Mouse (Mus musculus) forebrain, embryonic 13.5 days (tissue): ENCODE measurements around the gene Hnrnph1. TPM values are rescaled to one million over a fixed set of nuclear protein-coding genes. Genes with fewer than 3 reads are reported as not detected.

Experiments used
- ATAC-seq: fragments of 200-750 bp; cut with Nextera tagmentation; 2 replicates; pipeline ENCODE4 v1.8.0; 2017
- H3K27ac ChIP-seq: fragments of 300-500 bp; sonication (generic); 2 replicates; pipeline ENCODE4 v1.5.1; 2015; ENCODE audit warnings: inconsistent platforms, mild to moderate bottlenecking, moderate library complexity
- H3K27me3 ChIP-seq: fragments of 300-500 bp; sonication (generic); 2 replicates; pipeline ENCODE4 v1.6.1; 2015; ENCODE audit warnings: mild to moderate bottlenecking, inconsistent platforms
- H3K36me3 ChIP-seq: fragments of 300-500 bp; sonication (generic); 2 replicates; pipeline ENCODE4 v1.6.1; 2015; ENCODE audit warnings: mild to moderate bottlenecking, inconsistent platforms; ENCODE audit not compliant: poor library complexity, severe bottlenecking
- H3K4me1 ChIP-seq: fragments of 300-500 bp; sonication (generic); 2 replicates; pipeline ENCODE4 v1.6.1; 2015; ENCODE audit warnings: inconsistent platforms
- H3K4me2 ChIP-seq: fragments of 300-500 bp; sonication (generic); 2 replicates; pipeline ENCODE4 v1.6.1; 2015; ENCODE audit warnings: inconsistent platforms, mild to moderate bottlenecking, moderate library complexity
- H3K4me3 ChIP-seq: fragments of 300-500 bp; sonication (generic); 2 replicates; pipeline ENCODE4 v1.5.1; 2015; ENCODE audit warnings: mild to moderate bottlenecking, inconsistent platforms
- H3K9ac ChIP-seq: fragments of 300-500 bp; sonication (generic); 2 replicates; pipeline ENCODE4 v1.6.1; 2015; ENCODE audit warnings: mild to moderate bottlenecking, inconsistent platforms
- H3K9me3 ChIP-seq: fragments of 300-500 bp; sonication (generic); replicated peaks from 2 replicates; pipeline ENCODE4 v1.6.1; 2016; ENCODE audit warnings: inconsistent platforms
- WGBS: fragments of 180-500 bp; shearing (Covaris S2); methylation state at CpG from one replicate; pipeline ENCODE4 v1.1.7; 2015; 5-methylcytosine and 5-hydroxymethylcytosine counted together
- polyA plus RNA-seq: library from polyadenylated mRNA; unstranded; fragments of >200 nt; fragmentation: Nextera tagmentation; extraction: Ambion mirVana; gene quantifications from 2 replicates; pipeline ENCODE4 v1.2.1, GENCODE M21; 2015

The Hnrnph1 gene
- polyA plus RNA-seq, 1 experiment from 2014 or later = 721 TPM

DNA sequence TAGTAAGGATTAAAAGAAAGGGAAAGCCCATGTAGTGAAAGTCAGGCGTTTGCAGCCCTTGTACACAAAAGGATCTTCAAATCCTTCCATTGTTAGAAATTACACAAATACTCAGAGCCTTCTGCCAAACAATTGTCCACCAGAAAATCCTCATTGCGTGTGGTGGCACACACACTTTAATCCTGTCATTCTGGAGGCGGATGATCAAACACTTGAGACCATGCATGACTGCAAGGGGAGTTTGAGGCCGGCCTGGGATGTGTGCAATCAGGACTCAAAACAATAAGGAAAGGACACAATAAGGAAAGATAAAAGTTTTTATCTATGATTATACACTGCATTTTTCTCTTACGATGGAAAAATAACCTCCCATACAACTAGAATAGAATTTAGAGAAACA lies 1.4 kb upstream of the Hnrnph1 start:
- Histone ChIP-seq H3K4me1 (peaks cover 34% of the 10 kb centered on the region), H3K27ac (no peak overlapping the region), H3K36me3 (peaks cover 13% of the 10 kb centered on the region), H3K9ac (no peak overlapping the region), H3K9me3 (no peaks in the 10 kb centered on the region), H3K4me2 (no peak overlapping the region), H3K27me3 (no peaks in the 10 kb centered on the region), H3K4me3 (no peak overlapping the region)
- no peak for ATAC-seq
- 44% methylated on average over 5 of the region's 5 CpGs for WGBS

- H3K4me1 ChIP-seq = peaks cover 30% of the 10 kb centered on the region
- H3K36me3 ChIP-seq = peaks cover 14% of the 10 kb centered on the region
- no peaks in the 10 kb centered on the region for H3K9me3 ChIP-seq
- no peaks in the 10 kb centered on the region for H3K27me3 ChIP-seq
- peak overlapping the region; percentile 85 for H3K4me2 ChIP-seq
- WGBS = 27% methylated on average over 10 of the region's 10 CpGs
- H3K9ac ChIP-seq = peak overlapping the region; percentile 99
- peak overlapping the region; percentile 96 for H3K4me3 ChIP-seq
- H3K27ac ChIP-seq = peak overlapping the region; percentile 100
- ATAC-seq = no peak
Observed at GRCm38 (mm10) chr11:50376156-50376790, 517 bp upstream of the Hnrnph1 start.

- Histone ChIP-seq H3K9me3 (no peaks in the 10 kb centered on the region), H3K9ac (peak overlapping the region; percentile 99), H3K36me3 (peaks cover 29% of the 10 kb centered on the region), H3K4me1 (peaks cover 32% of the 10 kb centered on the region), H3K4me3 (peak overlapping the region; percentile 96), H3K27me3 (no peaks in the 10 kb centered on the region), H3K27ac (peak overlapping the region; percentile 100), H3K4me2 (peak overlapping the region; percentile 81)
- under 1% methylated on average over 71 of the region's 71 CpGs for WGBS
- peak; percentile 82 for ATAC-seq
Observed at GRCm38 (mm10) chr11:50377892-50378684, 1.3 kb downstream of the Hnrnph1 start.

- Histone ChIP-seq H3K27ac (no peak overlapping the region), H3K36me3 (peaks cover 35% of the 10 kb centered on the region), H3K4me3 (peak overlapping the region; percentile 96), H3K4me1 (peaks cover 32% of the 10 kb centered on the region), H3K9me3 (no peaks in the 10 kb centered on the region), H3K9ac (peak overlapping the region; percentile 99), H3K27me3 (no peaks in the 10 kb centered on the region), H3K4me2 (peak overlapping the region; percentile 81)
- WGBS = 67% methylated on average over 12 of the region's 12 CpGs
- ATAC-seq = no peak
Observed at GRCm38 (mm10) chr11:50379023-50379752, 2.4 kb downstream of the Hnrnph1 start.

DNA sequence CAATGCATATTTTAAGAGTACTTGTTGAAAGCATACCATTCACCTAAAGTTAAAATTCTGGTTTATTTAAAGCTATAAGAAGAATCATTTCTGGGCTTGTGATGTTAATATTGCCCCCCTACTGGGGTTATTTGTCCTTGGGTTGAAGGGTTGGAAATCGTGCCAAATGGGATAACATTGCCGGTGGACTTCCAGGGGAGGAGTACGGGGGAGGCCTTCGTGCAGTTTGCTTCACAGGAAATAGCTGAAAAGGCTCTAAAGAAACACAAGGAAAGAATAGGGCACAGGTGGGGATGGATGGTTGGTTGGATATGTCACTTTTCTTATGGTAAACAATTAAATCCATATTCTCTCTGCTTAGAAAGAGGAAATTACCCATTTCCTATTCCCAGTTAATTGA lies 4.5 kb downstream of the Hnrnph1 start:
- Histone ChIP-seq H3K27ac (no peak overlapping the region), H3K36me3 (peaks cover 50% of the 10 kb centered on the region), H3K9ac (peak overlapping the region; percentile 45), H3K9me3 (no peaks in the 10 kb centered on the region), H3K4me2 (peak overlapping the region; percentile 62), H3K4me3 (peak overlapping the region; percentile 31), H3K4me1 (peaks cover 28% of the 10 kb centered on the region), H3K27me3 (no peaks in the 10 kb centered on the region)
- WGBS = 21% methylated on average over 4 of the region's 4 CpGs
- no peak for ATAC-seq

- Histone ChIP-seq H3K9me3 (no peaks in the 10 kb centered on the region), H3K9ac (no peak overlapping the region), H3K4me3 (no peak overlapping the region), H3K27me3 (no peaks in the 10 kb centered on the region), H3K27ac (no peak overlapping the region), H3K4me2 (no peak overlapping the region), H3K36me3 (peaks cover 78% of the 10 kb centered on the region), H3K4me1 (peaks cover 3% of the 10 kb centered on the region; the same call in 1 of the 2 replicates)
- 0 out of 2 replicates have a peak, but pooled peaks have one; percentile 23 for ATAC-seq
- WGBS = 76% methylated on average over 3 of the region's 3 CpGs
Observed at GRCm38 (mm10) chr11:50387167-50387679, 10.4 kb downstream of the Hnrnph1 start.

DNA sequence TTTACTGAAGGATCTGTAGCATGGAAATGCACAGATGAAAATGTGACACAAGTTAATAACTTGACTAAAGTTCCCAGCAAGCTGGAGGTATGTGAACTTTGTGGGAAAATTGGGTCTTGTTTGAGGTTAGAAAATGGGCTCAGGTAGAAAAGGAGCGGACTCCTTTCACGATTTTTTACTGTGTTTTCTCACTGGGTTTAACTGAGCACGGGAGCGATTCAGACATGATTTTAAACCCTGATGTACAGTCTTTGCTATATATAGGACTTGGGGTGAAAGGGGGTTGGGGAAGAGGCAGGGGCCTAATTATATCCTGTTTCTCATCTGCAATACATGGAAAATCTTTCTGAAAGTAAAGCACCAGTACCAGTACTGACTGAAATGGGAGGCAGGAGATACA lies 10.9 kb downstream of the Hnrnph1 start:
- ATAC-seq = no peak; the same call in 1 of the 2 replicates
- no peaks in the 10 kb centered on the region for H3K27me3 ChIP-seq
- peaks cover 78% of the 10 kb centered on the region for H3K36me3 ChIP-seq
- no peak overlapping the region for H3K9ac ChIP-seq
- H3K4me1 ChIP-seq = no peaks in the 10 kb centered on the region
- H3K4me3 ChIP-seq = no peak overlapping the region
- H3K27ac ChIP-seq = no peak overlapping the region
- H3K9me3 ChIP-seq = no peaks in the 10 kb centered on the region
- no peak overlapping the region for H3K4me2 ChIP-seq
- 94% methylated on average over 4 of the region's 4 CpGs for WGBS

GRCm38 (mm10) chr11:50388217-50388929 lies 11.6 kb downstream of the Hnrnph1 start:
- H3K9me3 ChIP-seq = no peaks in the 10 kb centered on the region
- no peak overlapping the region for H3K9ac ChIP-seq
- no peak overlapping the region for H3K4me3 ChIP-seq
- ATAC-seq = peak; percentile 9; the same call in 1 of the 2 replicates
- H3K27me3 ChIP-seq = no peaks in the 10 kb centered on the region
- peaks cover 79% of the 10 kb centered on the region for H3K36me3 ChIP-seq
- WGBS = 95% methylated on average over 3 of the region's 3 CpGs
- H3K4me2 ChIP-seq = no peak overlapping the region
- no peak overlapping the region; the same call in 1 of the 2 replicates for H3K27ac ChIP-seq
- H3K4me1 ChIP-seq = no peaks in the 10 kb centered on the region

DNA sequence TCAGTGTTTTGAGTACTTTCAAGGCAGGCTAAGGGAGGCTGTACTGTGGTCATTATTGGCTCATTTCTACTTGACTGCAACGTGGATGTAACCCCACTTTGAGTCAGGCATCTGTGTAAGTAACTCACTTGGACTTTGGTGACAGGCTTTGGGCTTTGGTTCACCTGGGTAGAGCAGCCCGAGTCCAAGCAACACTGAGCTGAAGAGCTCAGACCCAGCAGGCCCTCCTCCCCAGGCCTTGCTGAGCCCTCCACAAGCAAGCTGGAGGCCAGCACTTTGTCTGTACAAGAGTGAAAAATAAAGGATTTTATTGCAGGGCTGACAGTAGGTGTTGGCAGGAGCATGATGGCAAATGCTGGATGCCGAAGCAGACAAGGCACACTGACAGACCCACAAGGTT lies 12.2 kb downstream of the Hnrnph1 start:
- Histone ChIP-seq H3K4me1 (no peaks in the 10 kb centered on the region), H3K4me2 (no peak overlapping the region), H3K27me3 (no peaks in the 10 kb centered on the region), H3K4me3 (no peak overlapping the region), H3K9me3 (no peaks in the 10 kb centered on the region), H3K36me3 (peaks cover 81% of the 10 kb centered on the region), H3K27ac (no peak overlapping the region), H3K9ac (no peak overlapping the region)
- 75% methylated on average over 3 of the region's 3 CpGs for WGBS
- no peak for ATAC-seq

DNA sequence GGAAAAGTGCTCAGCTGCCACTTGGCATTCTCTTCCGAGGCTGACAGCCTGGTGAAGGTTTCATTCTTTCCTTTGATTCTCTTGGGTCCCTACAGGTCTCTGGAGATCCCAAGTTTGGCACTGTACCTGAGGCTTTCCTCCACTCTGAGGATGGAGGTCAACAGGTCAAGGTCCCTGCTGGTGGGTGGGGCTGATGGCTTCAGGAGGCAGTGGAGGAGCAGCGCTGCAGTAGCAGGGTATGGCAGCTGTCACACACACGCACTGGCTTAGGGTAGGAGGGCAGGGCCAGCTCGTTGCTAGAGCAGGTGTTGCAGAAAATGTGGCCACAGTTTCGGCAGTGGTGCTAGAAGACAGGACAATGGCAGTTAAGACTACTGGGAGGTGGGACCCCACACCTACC lies 12.8 kb downstream of the Hnrnph1 start:
- Histone ChIP-seq H3K4me3 (no peak overlapping the region), H3K27ac (no peak overlapping the region), H3K9me3 (no peaks in the 10 kb centered on the region), H3K4me2 (no peak overlapping the region), H3K4me1 (no peaks in the 10 kb centered on the region), H3K9ac (no peak overlapping the region), H3K36me3 (peaks cover 84% of the 10 kb centered on the region), H3K27me3 (no peaks in the 10 kb centered on the region)
- ATAC-seq = no peak
- WGBS = 70% methylated on average over 5 of the region's 5 CpGs

GRCm38 (mm10) chr11:50391272-50391960 lies 14.6 kb downstream of the Hnrnph1 start:
- Histone ChIP-seq H3K4me1 (no peaks in the 10 kb centered on the region), H3K9ac (no peak overlapping the region), H3K4me3 (no peak overlapping the region), H3K36me3 (peaks cover 84% of the 10 kb centered on the region), H3K27me3 (no peaks in the 10 kb centered on the region), H3K27ac (no peak overlapping the region), H3K9me3 (no peaks in the 10 kb centered on the region), H3K4me2 (no peak overlapping the region)
- no peak for ATAC-seq
- 92% methylated on average over 4 of the region's 4 CpGs for WGBS
